In genomic region chr12:17556430-17557343, GRCm38 (mm10) we compare ENCODE assay signal across 8 mouse cellular contexts. TPM values are rescaled to one million over a fixed set of nuclear protein-coding genes. Genes with fewer than 3 reads are reported as not detected.
DNase-seq lines count a peak whose midpoint lies in the region; ATAC-seq lines count a peak whose summit lies in the region.

No protein-coding gene starts in this region.

- peaks cover 18% of the 10 kb centered on the region for H3K4me1 ChIP-seq in heart, embryonic 10.5 days
- H3K4me1 ChIP-seq in kidney, embryonic 16.5 days (ENCODE audit: insufficient read depth, low read length) = no peaks in the 10 kb centered on the region
- H3K4me1 ChIP-seq in limb, embryonic 15.5 days = peaks cover 16% of the 10 kb centered on the region
- peaks cover 11% of the 10 kb centered on the region for H3K4me1 ChIP-seq in neural tube, embryonic 12.5 days

- H3K36me3 ChIP-seq in heart, embryonic 10.5 days = peaks cover 4% of the 10 kb centered on the region
- peaks cover 4% of the 10 kb centered on the region for H3K36me3 ChIP-seq in kidney, embryonic 16.5 days (ENCODE audit: insufficient read depth, low read length)
- H3K36me3 ChIP-seq in limb, embryonic 15.5 days = peaks cover under 1% of the 10 kb centered on the region
- H3K36me3 ChIP-seq in neural tube, embryonic 12.5 days = peaks cover 4% of the 10 kb centered on the region; the same call in 1 of the 2 replicates

- peak overlapping the region; percentile 21; the same call in 1 of the 2 replicates for H3K4me2 ChIP-seq in kidney, embryonic 16.5 days (replicated peaks; ENCODE audit: low read depth, low read length)
- H3K4me2 ChIP-seq in limb, embryonic 15.5 days = no peak overlapping the region
- H3K4me2 ChIP-seq in neural tube, embryonic 12.5 days (replicated peaks) = peak overlapping the region; percentile 45

- H3K27ac ChIP-seq in heart, embryonic 10.5 days = peak overlapping the region; percentile 59
- H3K27ac ChIP-seq in kidney, embryonic 16.5 days (ENCODE audit: low read length) = no peak overlapping the region
- no peak overlapping the region for H3K27ac ChIP-seq in limb, embryonic 15.5 days
- H3K27ac ChIP-seq in neural tube, embryonic 12.5 days = peak overlapping the region; percentile 47; the same call in 1 of the 2 replicates

- H3K27me3 ChIP-seq in heart, embryonic 10.5 days (ENCODE audit: insufficient read depth, poor library complexity, severe bottlenecking) = no peaks in the 10 kb centered on the region
- no peaks in the 10 kb centered on the region for H3K27me3 ChIP-seq in kidney, embryonic 16.5 days (ENCODE audit: insufficient read depth, low read length)
- H3K27me3 ChIP-seq in limb, embryonic 15.5 days = no peaks in the 10 kb centered on the region
- H3K27me3 ChIP-seq in neural tube, embryonic 12.5 days (replicated peaks) = no peaks in the 10 kb centered on the region

- ATAC-seq in kidney, embryonic 16.5 days (ENCODE audit: low FRiP score, low TSS enrichment) = 0 out of 2 replicates have a peak, but pooled peaks have one; percentile 53
- ATAC-seq in limb, embryonic 15.5 days (ENCODE audit: insufficient number of reproducible peaks, low FRiP score, low TSS enrichment, low read depth) = 0 out of 2 replicates have a peak, but pooled peaks have one; percentile 41
- ATAC-seq in neural tube, embryonic 12.5 days (ENCODE audit: low FRiP score, low read depth) = peak; percentile 74

- 28% methylated on average over 21 of the region's 21 CpGs for WGBS in heart, embryonic 10.5 days
- 32% methylated on average over 21 of the region's 21 CpGs for WGBS in kidney, embryonic 16.5 days
- WGBS in limb, embryonic 15.5 days = 34% methylated on average over 21 of the region's 21 CpGs
- 32% methylated on average over 21 of the region's 21 CpGs for WGBS in neural tube, embryonic 12.5 days

- H3K9me3 ChIP-seq in heart, embryonic 10.5 days = no peaks in the 10 kb centered on the region
- H3K9me3 ChIP-seq in kidney, embryonic 16.5 days (ENCODE audit: low read length) = 0 out of 2 replicates have a peak, but pooled peaks cover 2% of the 10 kb centered on the region
- no peaks in the 10 kb centered on the region for H3K9me3 ChIP-seq in limb, embryonic 15.5 days
- H3K9me3 ChIP-seq in neural tube, embryonic 12.5 days = no peaks in the 10 kb centered on the region

- peak overlapping the region; percentile 35 for H3K4me3 ChIP-seq in heart, embryonic 10.5 days
- no peak overlapping the region for H3K4me3 ChIP-seq in kidney, embryonic 16.5 days (ENCODE audit: low read length)
- no peak overlapping the region for H3K4me3 ChIP-seq in limb, embryonic 15.5 days
- H3K4me3 ChIP-seq in neural tube, embryonic 12.5 days = no peak overlapping the region

- peak; percentile 68 for DNase-seq in 416B (ENCODE audit: low read depth)
- peak; percentile 91 for DNase-seq in R1 (ENCODE audit: low read depth, low spot score)
- DNase-seq in embryo, embryonic 10.5 days (ENCODE audit: low spot score) = peak; percentile 91
- no peak for DNase-seq in heart, embryonic 10.5 days (ENCODE audit: low spot score)
- DNase-seq in testis, postnatal 10 days (ENCODE audit: low spot score) = peak; percentile 91

- H3K9ac ChIP-seq in kidney, embryonic 16.5 days (replicated peaks; ENCODE audit: low read length) = 0 out of 2 replicates have a peak overlapping the region, but pooled peaks have one; percentile 27
- no peak overlapping the region for H3K9ac ChIP-seq in limb, embryonic 15.5 days
- H3K9ac ChIP-seq in neural tube, embryonic 12.5 days = no peak overlapping the region; the same call in 1 of the 2 replicates

RNA-seq across cellular contexts. Expression of gene Odc1, which starts 12.1 kb away (rescaled TPM):
- polyA plus RNA-seq in heart, embryonic 10.5 days (2016; fragmentation: Nextera tagmentation; extraction: Ambion mirVana) = 173 and 235 TPM in 2 replicates
- 217 and 223 TPM in 2 replicates for polyA plus RNA-seq in kidney, embryonic 16.5 days (2015; fragmentation: Nextera tagmentation; extraction: Ambion mirVana)
- polyA plus RNA-seq in limb, embryonic 15.5 days (2015; fragmentation: Nextera tagmentation; extraction: Ambion mirVana) = 144 and 148 TPM in 2 replicates
- polyA plus RNA-seq in neural tube, embryonic 12.5 days (2016; fragmentation: Nextera tagmentation; extraction: Ambion mirVana) = 221 and 229 TPM in 2 replicates

Comparison
In these comparisons a context has a peak if more than half of its experiments do, and no peak if none do; other contexts are left out.
1. H3K27ac ChIP-seq: peak in heart, embryonic 10.5 days (single experiment) and neural tube, embryonic 12.5 days (single experiment); none in kidney, embryonic 16.5 days (single experiment) and limb, embryonic 15.5 days (single experiment).
2. Peak in every context shown above with its lines, with median percentiles within 50 percentile points of each other: ATAC-seq.